Mouse (Mus musculus): Measurements from ENCODE around the gene Itga7.

The Itga7 gene

GRCm38 (mm10) chr10:128929638-128930378 is 3.8 kb upstream of the Itga7 start:
- in situ Hi-C loops (cut with MboI, MseI) = no loop called here

GRCm38 (mm10) chr10:128931441-128931840 is 2.2 kb upstream of the Itga7 start:
- in situ Hi-C loops (cut with MboI, MseI) = no loop called here

- in situ Hi-C loops (cut with MboI, MseI) = no loop called here
These were observed 531 bp downstream of the Itga7 start for GRCm38 (mm10) chr10:128933976-128934721.

- in situ Hi-C loops (cut with MboI, MseI) = no loop called here
These were observed 1.6 kb downstream of the Itga7 start for GRCm38 (mm10) chr10:128934997-128935787.

GRCm38 (mm10) chr10:128935826-128936440 is 2.3 kb downstream of the Itga7 start:
- in situ Hi-C loops (cut with MboI, MseI) = no loop called here

GRCm38 (mm10) chr10:128937756-128938390 is 4.3 kb downstream of the Itga7 start:
- in situ Hi-C loops (cut with MboI, MseI) = no loop called here

- in situ Hi-C loops (cut with MboI, MseI) = no loop called here
These were observed 4.8 kb downstream of the Itga7 start for GRCm38 (mm10) chr10:128938457-128938856.

GRCm38 (mm10) chr10:128938974-128939373 is 5.4 kb downstream of the Itga7 start:
- in situ Hi-C loops (cut with MboI, MseI) = no loop called here

GRCm38 (mm10) chr10:128940475-128941061 is 7.0 kb downstream of the Itga7 start:
- in situ Hi-C loops (cut with MboI, MseI) = no loop called here

GRCm38 (mm10) chr10:128945675-128946074 is 12.1 kb downstream of the Itga7 start:
- in situ Hi-C loops (cut with MboI, MseI) = no loop called here

GRCm38 (mm10) chr10:128947496-128947895 is 13.9 kb downstream of the Itga7 start:
- in situ Hi-C loops (cut with MboI, MseI) = no loop called here

GRCm38 (mm10) chr10:128950208-128950887 is 16.7 kb downstream of the Itga7 start:
- in situ Hi-C loops (cut with MboI, MseI) = no loop called here

GRCm38 (mm10) chr10:128958340-128958739 is 24.7 kb downstream of the Itga7 start:
- in situ Hi-C loops (cut with MboI, MseI) = no loop called here

GRCm38 (mm10) chr10:128960142-128960541 is 26.5 kb downstream of the Itga7 start:
- in situ Hi-C loops (cut with MboI, MseI) = no loop called here

- in situ Hi-C loops (cut with MboI, MseI) = no loop called here
These were observed 27.3 kb downstream of the Itga7 start, which contains the start of gene Mettl7b for GRCm38 (mm10) chr10:128960590-128961584. Gene Mettl7b (minus strand): TSS chr10:128960988.

GRCm38 (mm10) chr10:128964961-128965360 is 31.3 kb downstream of the Itga7 start:
- in situ Hi-C loops (cut with MboI, MseI) = no loop called here

- in situ Hi-C loops (cut with MboI, MseI) = no loop called here
These were observed 32.3 kb downstream of the Itga7 start for GRCm38 (mm10) chr10:128965871-128966270.

GRCm38 (mm10) chr10:128968341-128968749 is 34.7 kb downstream of the Itga7 start:
- in situ Hi-C loops (cut with MboI, MseI) = no loop called here

- in situ Hi-C loops (cut with MboI, MseI) = no loop called here
These were observed 37.2 kb downstream of the Itga7 start for GRCm38 (mm10) chr10:128970740-128971250.
